Mouse (Mus musculus): Measurements from ENCODE around the gene Abhd8. TPM values are rescaled to one million over a fixed set of nuclear protein-coding genes. Genes with fewer than 3 reads are reported as not detected.

Gene Abhd8
- polyA plus RNA-seq, 1 experiment from 2014 or later: 15.2 TPM

GRCm38 (mm10) chr8:71407441-71407840 is 56.0 kb downstream of the Abhd8 start:
- peaks cover 12% of the 10 kb centered on the region; the same call in 1 of the 2 replicates for H3K36me3 ChIP-seq (ENCODE audit: control insufficient read depth, insufficient read depth)
- H3K4me3 ChIP-seq (ENCODE audit: low read depth, low read length): no peak overlapping the region
- ATAC-seq: no peak
- no peak overlapping the region; the same call in 1 of the 2 replicates for H3K4me2 ChIP-seq (replicated peaks; ENCODE audit: low read depth)
- no peak for TF ChIP-seq CTCF (IDR thresholded peaks at IDR 0.05; ENCODE audit: low read depth)
- no peaks in the 10 kb centered on the region for H3K27me3 ChIP-seq (replicated peaks; ENCODE audit: control insufficient read depth, insufficient read depth, low read length)
- no peaks in the 10 kb centered on the region for H3K9me3 ChIP-seq (ENCODE audit: control insufficient read depth)
- WGBS: 91% methylated on average over 14 of the region's 14 CpGs
- H3K4me1 ChIP-seq (replicated peaks; ENCODE audit: control insufficient read depth, insufficient read depth, low read length): 0 out of 2 replicates have a peak, but pooled peaks cover 4% of the 10 kb centered on the region
- no peak overlapping the region for H3K27ac ChIP-seq (ENCODE audit: low read depth, low read length)
- H3K9ac ChIP-seq (ENCODE audit: low read depth, low read length): no peak overlapping the region

Other genes starting within 250 kb of the Abhd8 start
- 6.5 and 7.2 TPM in 2 replicates for gene Myo9b, start 190.9 kb downstream of the Abhd8 start, polyA plus RNA-seq (2015; fragmentation: Nextera tagmentation; extraction: Ambion mirVana)
- 12.9 and 13.1 TPM in 2 replicates for gene Haus8, start 190.7 kb downstream of the Abhd8 start, polyA plus RNA-seq (2015; fragmentation: Nextera tagmentation; extraction: Ambion mirVana)
- 98.4 and 106 TPM in 2 replicates for gene Use1, start 96.8 kb downstream of the Abhd8 start, polyA plus RNA-seq (2015; fragmentation: Nextera tagmentation; extraction: Ambion mirVana)
- 20.0 and 20.5 TPM in 2 replicates for gene Ocel1, start 92.4 kb downstream of the Abhd8 start, polyA plus RNA-seq (2015; fragmentation: Nextera tagmentation; extraction: Ambion mirVana)
- gene Nr2f6, start 81.7 kb downstream of the Abhd8 start, polyA plus RNA-seq (2015; fragmentation: Nextera tagmentation; extraction: Ambion mirVana): 58.3 and 58.5 TPM in 2 replicates
- gene Ushbp1, start 67.9 kb downstream of the Abhd8 start, polyA plus RNA-seq (2015; fragmentation: Nextera tagmentation; extraction: Ambion mirVana): 4.1 and 4.9 TPM in 2 replicates
- gene Babam1, start 66.8 kb downstream of the Abhd8 start, polyA plus RNA-seq (2015; fragmentation: Nextera tagmentation; extraction: Ambion mirVana): 66.8 and 68.6 TPM in 2 replicates
- gene Ankle1, start 57.6 kb downstream of the Abhd8 start, polyA plus RNA-seq (2015; fragmentation: Nextera tagmentation; extraction: Ambion mirVana): 2.8 and 4.4 TPM in 2 replicates
- 187 and 190 TPM in 2 replicates for gene Mrpl34, start 1.3 kb upstream of the Abhd8 start, polyA plus RNA-seq (2015; fragmentation: Nextera tagmentation; extraction: Ambion mirVana)
- 82.8 and 91.7 TPM in 2 replicates for gene Dda1, start 5.5 kb upstream of the Abhd8 start, polyA plus RNA-seq (2015; fragmentation: Nextera tagmentation; extraction: Ambion mirVana)
- 0.54 and 0.74 TPM in 2 replicates for gene Ano8, start 22.3 kb upstream of the Abhd8 start, polyA plus RNA-seq (2015; fragmentation: Nextera tagmentation; extraction: Ambion mirVana)
- 6.3 and 6.6 TPM in 2 replicates for gene Gtpbp3, start 24.4 kb upstream of the Abhd8 start, polyA plus RNA-seq (2015; fragmentation: Nextera tagmentation; extraction: Ambion mirVana)
- 109 and 111 TPM in 2 replicates for gene Plvap, start 48.1 kb upstream of the Abhd8 start, polyA plus RNA-seq (2015; fragmentation: Nextera tagmentation; extraction: Ambion mirVana)
- gene Ccdc194, start 62.1 kb upstream of the Abhd8 start, polyA plus RNA-seq (2015; fragmentation: Nextera tagmentation; extraction: Ambion mirVana): 0.08 TPM in 1 of 2 replicates, not detected in the other
- 85.5 and 91.5 TPM in 2 replicates for gene Bst2, start 73.8 kb upstream of the Abhd8 start, polyA plus RNA-seq (2015; fragmentation: Nextera tagmentation; extraction: Ambion mirVana)
- gene Mvb12a, start 79.3 kb upstream of the Abhd8 start, polyA plus RNA-seq (2015; fragmentation: Nextera tagmentation; extraction: Ambion mirVana): 133 and 143 TPM in 2 replicates
- gene Tmem221, start 95.2 kb upstream of the Abhd8 start, polyA plus RNA-seq (2015; fragmentation: Nextera tagmentation; extraction: Ambion mirVana): 0.66 and 0.90 TPM in 2 replicates
- gene Nxnl1, start 102.9 kb upstream of the Abhd8 start, polyA plus RNA-seq (2015; fragmentation: Nextera tagmentation; extraction: Ambion mirVana): not detected in 2 replicates
- 14.5 and 14.9 TPM in 2 replicates for gene Slc27a1, start 105.2 kb upstream of the Abhd8 start, polyA plus RNA-seq (2015; fragmentation: Nextera tagmentation; extraction: Ambion mirVana)
- 152 and 154 TPM in 2 replicates for gene Pgls, start 128.5 kb upstream of the Abhd8 start, polyA plus RNA-seq (2015; fragmentation: Nextera tagmentation; extraction: Ambion mirVana)
- gene Fam129c, start 134.0 kb upstream of the Abhd8 start, polyA plus RNA-seq (2015; fragmentation: Nextera tagmentation; extraction: Ambion mirVana): 0.47 and 0.77 TPM in 2 replicates
- 43.3 and 44.5 TPM in 2 replicates for gene Colgalt1, start 147.3 kb upstream of the Abhd8 start, polyA plus RNA-seq (2015; fragmentation: Nextera tagmentation; extraction: Ambion mirVana)
- 0.60 and 0.72 TPM in 2 replicates for gene Unc13a, start 208.1 kb upstream of the Abhd8 start, polyA plus RNA-seq (2015; fragmentation: Nextera tagmentation; extraction: Ambion mirVana)
- 5.7 and 6.8 TPM in 2 replicates for gene Jak3, start 212.6 kb upstream of the Abhd8 start, polyA plus RNA-seq (2015; fragmentation: Nextera tagmentation; extraction: Ambion mirVana)
- 2.5 and 3.0 TPM in 2 replicates for gene Insl3, start 225.6 kb upstream of the Abhd8 start, polyA plus RNA-seq (2015; fragmentation: Nextera tagmentation; extraction: Ambion mirVana)
- gene B3gnt3, start 238.1 kb upstream of the Abhd8 start, polyA plus RNA-seq (2015; fragmentation: Nextera tagmentation; extraction: Ambion mirVana): 30.5 and 33.5 TPM in 2 replicates